Mouse (Mus musculus) gastrocnemius, postnatal 10 days (tissue): ENCODE results near the gene Epb42. TPM values are rescaled to one million over a fixed set of nuclear protein-coding genes. Genes with fewer than 3 reads are reported as not detected.
"Not testable (repeated sequence)": the region's sequence is repeated elsewhere in the genome, so short reads cannot be mapped to it uniquely, and the experiment has no call there.

Experiments
- DNase-seq: peaks from one replicate; pipeline ENCODE4 v3.0.0; 2021; ENCODE audit warnings: mixed read lengths
- total RNA-seq, 2 experiments: library from RNA; stranded (reverse); gene quantifications; 2 replicates each; pipeline ENCODE4 v1.2.3; 2021

Gene Epb42
- total RNA-seq, 2 experiments from 2014 or later, result 1.2 TPM; not detected in 1

GRCm38 (mm10) chr2:121007925-121008663 lies 28.8 kb downstream of the Epb42 start, which contains the start of gene Ccndbp1:
Ccndbp1 (plus strand) TSS chr2:121008403.
- DNase-seq, result peak; percentile 91

GRCm38 (mm10) chr2:121006986-121007385 lies 29.9 kb downstream of the Epb42 start:
- no peak for DNase-seq

GRCm38 (mm10) chr2:121004018-121004811 lies 32.7 kb downstream of the Epb42 start:
- no peak for DNase-seq

- DNase-seq, result no peak
These were observed 33.3 kb downstream of the Epb42 start for GRCm38 (mm10) chr2:121003586-121003985.

- no peak for DNase-seq
These were observed 38.0 kb downstream of the Epb42 start for GRCm38 (mm10) chr2:120998863-120999262.

- DNase-seq, result not testable (repeated sequence)
These were observed 40.3 kb downstream of the Epb42 start for GRCm38 (mm10) chr2:120996607-120997006.

GRCm38 (mm10) chr2:120991196-120991595 lies 45.7 kb downstream of the Epb42 start:
- no peak for DNase-seq

GRCm38 (mm10) chr2:120985241-120985640 lies 51.6 kb downstream of the Epb42 start:
- DNase-seq, result no peak

- DNase-seq, result no peak
These were observed 53.3 kb downstream of the Epb42 start for GRCm38 (mm10) chr2:120983611-120984010.

- no peak for DNase-seq
These were observed 56.0 kb downstream of the Epb42 start for GRCm38 (mm10) chr2:120980861-120981260.

- no peak for DNase-seq
These were observed 57.1 kb downstream of the Epb42 start for GRCm38 (mm10) chr2:120979819-120980218.

GRCm38 (mm10) chr2:120978693-120979037 lies 58.2 kb downstream of the Epb42 start:
- no peak for DNase-seq

- DNase-seq, result no peak
These were observed 58.8 kb downstream of the Epb42 start for GRCm38 (mm10) chr2:120977926-120978692.

GRCm38 (mm10) chr2:120976990-120977925 lies 59.6 kb downstream of the Epb42 start, which contains the start of gene Tmem62:
Tmem62 (plus strand) TSS chr2:120977017.
- peak; percentile 66 for DNase-seq

- no peak for DNase-seq
These were observed 60.6 kb downstream of the Epb42 start for GRCm38 (mm10) chr2:120976308-120976707.

- no peak for DNase-seq
These were observed 63.9 kb downstream of the Epb42 start for GRCm38 (mm10) chr2:120972964-120973363.

- DNase-seq, result not testable (repeated sequence)
These were observed 64.6 kb downstream of the Epb42 start for GRCm38 (mm10) chr2:120972257-120972656.

GRCm38 (mm10) chr2:120971766-120972165 lies 65.1 kb downstream of the Epb42 start:
- no peak for DNase-seq

GRCm38 (mm10) chr2:120970559-120971080 lies 66.3 kb downstream of the Epb42 start, which contains the start of gene Ubr1:
Ubr1 (minus strand) TSS chr2:120970715.
- DNase-seq, result peak; percentile 83

- no peak for DNase-seq
These were observed 66.8 kb downstream of the Epb42 start for GRCm38 (mm10) chr2:120970045-120970539.
